Mouse (Mus musculus) megakaryocyte, adult 5-6 weeks (primary cell): ENCODE data around the gene Olfr56. TPM values are rescaled to one million over a fixed set of nuclear protein-coding genes. Genes with fewer than 3 reads are reported as not detected.
"Not testable (repeated sequence)": the region's sequence is repeated elsewhere in the genome, so short reads cannot be mapped to it uniquely, and the experiment has no call there.

Experiments used
- ATAC-seq: 2 replicates; pipeline ENCODE4 v1.8.0; 2016; ENCODE audit warnings: mild to moderate bottlenecking, inconsistent platforms; ENCODE audit not compliant: poor library complexity, severe bottlenecking
- total RNA-seq, 2 experiments: library from RNA; stranded (forward) in 1 of 2; stranded (reverse) in 1 of 2; fragments of 153-499, 151-499 nt in 1 of 2; fragments of 221-1000, 200-1000 nt in 1 of 2; gene quantifications; 2 replicates each; pipeline versions ENCODE4 v1.2.3 to v1.2.4; 2015 to 2017

Olfr56 gene
- 0.31 and 0.57 TPM in 2 replicates for total RNA-seq (2015)
- total RNA-seq (2017) = 0.55 and 0.61 TPM in 2 replicates

DNA sequence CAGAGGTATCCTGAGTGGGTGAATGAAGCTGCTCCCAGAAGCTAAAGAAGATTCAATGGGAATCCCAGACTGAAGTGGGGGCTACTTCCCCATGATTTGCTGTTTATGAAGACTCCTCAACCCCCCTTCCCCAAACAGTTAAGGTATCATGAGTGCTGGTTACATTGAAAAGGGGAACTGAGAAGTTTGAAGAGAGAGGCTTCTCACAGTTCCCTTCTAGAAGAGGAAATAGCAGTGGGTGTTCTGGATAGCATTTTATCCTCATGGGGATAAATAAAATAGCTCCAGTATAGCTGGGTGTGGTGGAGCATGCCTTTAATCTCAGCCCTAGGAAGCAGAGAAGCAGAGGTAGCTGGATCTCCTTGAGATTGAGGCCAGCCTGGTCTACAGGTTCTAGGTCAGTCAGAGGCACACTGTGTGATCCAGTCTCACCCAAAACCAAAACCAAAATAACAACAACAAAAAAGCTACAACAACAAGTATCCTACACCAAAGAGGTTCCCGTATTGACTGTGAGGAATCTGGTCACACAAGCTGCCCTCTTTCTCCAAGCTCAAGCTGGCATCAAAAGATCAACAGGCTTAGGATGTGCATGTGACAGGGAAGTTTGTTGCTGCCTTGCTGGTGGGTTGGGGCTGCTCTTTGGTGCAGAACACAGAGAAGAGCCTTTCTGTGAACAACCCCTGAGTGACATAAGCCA is at the start of gene Olfr56:
TSS of gene Olfr56 (plus strand) at position 650 of the 700 bp plus-strand sequence.
- peak; percentile 75 for ATAC-seq

DNA sequence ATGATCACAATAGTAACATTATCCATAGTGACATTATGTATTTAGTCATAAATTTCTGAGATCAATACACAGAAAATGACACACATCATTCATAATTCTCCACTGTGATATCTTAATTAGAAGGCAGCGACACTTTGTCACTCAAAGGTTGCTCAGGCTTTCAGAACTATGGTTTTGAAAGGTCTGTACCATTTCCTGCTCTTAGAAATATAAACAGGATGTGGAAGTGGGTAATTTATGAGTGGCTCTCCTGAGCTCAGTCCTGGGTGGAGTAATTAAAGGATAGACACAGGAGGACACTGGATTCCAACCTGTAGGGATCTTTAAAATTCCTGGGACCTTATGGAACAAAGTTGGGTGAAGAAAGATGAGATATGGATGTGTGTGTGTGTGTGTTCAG is 45.3 kb upstream of the Olfr56 start:
- ATAC-seq = peak; percentile 49; the same call in 1 of the 2 replicates

DNA sequence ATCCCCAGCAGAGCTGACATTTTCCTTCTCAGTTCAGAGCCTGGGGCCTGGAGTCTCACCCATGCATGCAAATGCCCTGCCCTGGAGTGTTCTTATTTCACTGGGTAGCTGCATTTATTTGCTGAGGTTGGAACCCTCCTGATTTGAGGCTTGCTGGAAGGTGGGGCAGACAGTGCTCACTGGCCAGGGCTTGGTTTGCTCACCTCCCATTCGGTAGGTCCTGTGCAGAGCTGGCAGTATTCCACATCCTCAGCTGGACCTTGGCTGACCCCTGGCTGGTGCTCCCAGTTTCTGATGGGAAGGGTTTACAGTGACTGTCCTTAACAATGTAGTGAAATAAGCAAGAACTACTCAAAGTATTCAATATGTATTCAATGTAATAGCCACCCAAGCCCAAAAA is 44.8 kb upstream of the Olfr56 start:
- ATAC-seq = not testable (repeated sequence)

DNA sequence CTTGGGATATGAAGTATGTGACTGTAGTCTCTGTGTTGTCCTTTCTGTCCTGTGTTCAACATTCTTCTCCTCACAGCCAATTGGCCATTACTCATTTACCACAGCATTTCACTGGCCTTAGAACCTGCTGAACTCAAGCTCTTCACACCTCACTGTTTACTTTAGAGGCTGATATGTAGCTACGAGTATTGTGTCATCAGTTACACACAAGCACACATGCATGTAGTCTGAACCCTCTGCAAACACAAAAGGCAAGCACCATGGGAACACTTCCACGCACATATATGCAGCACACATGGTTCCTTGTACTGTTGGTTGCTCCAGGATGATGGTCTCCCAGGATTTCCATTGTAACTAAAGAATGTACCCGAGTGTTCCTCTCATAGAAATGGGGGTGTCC is 43.4 kb upstream of the Olfr56 start:
- ATAC-seq = not testable (repeated sequence)

DNA sequence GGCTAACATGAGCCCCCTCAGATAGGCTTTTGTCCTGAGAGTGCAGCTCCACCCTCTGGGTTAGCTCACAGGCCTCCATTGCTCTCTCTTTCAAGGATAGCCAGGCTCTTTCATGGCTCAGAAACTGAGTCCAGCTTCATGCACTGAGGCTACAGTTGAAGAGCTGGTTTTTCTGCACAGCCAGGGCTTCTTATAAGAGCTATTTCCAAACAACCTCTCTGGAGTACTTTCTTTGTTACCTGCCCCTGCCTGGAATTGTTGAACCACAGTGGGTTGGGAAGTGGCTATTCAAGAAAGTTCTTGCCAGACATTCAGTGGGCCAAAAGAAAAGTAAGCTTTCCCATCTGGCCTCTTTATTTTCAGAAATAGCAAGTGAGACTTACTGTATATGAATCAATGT is 39.4 kb upstream of the Olfr56 start:
- ATAC-seq = not testable (repeated sequence)

DNA sequence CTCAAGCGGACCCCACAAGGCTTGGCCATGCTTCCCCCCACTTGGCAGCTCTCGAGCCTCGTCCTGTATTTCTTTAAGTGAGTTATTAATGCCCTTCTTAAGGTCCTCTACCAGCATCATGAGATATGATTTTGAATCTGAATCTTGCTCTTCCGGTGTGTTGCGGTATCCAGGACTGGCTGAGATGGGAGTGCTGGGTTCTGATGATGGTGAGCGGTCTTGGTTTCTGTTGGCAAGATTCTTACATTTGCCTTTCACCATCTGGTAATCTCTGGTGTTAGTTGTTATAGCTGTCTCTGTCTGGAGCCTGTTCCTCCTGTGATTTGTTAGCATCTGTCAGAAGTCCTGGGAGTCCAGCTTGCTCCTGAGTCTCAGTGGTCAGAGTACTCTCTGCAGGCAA is 32.6 kb upstream of the Olfr56 start, which contains the start of gene Psme2b:
TSS of gene Psme2b (minus strand) at position 101 of the 400 bp plus-strand sequence.
- ATAC-seq = not testable (repeated sequence)

DNA sequence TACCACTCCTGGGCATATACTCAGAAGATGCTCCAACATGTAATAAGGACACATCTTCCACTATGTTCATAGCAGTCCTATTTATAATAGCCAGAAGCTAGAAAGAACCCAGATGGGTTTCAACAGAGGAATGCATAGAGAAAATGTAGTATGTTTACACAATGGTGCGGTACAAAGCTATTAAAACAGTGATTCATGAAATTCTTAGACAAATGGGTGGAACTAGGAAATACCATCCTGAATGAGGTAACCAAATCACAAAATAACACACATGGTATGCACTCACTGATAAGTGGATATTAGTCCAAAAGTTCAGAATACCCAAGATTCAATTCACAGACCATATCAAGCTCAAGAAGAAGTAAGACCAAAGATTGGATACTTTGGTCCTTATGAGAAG is 4.0 kb upstream of the Olfr56 start:
- not testable (repeated sequence) for ATAC-seq

DNA sequence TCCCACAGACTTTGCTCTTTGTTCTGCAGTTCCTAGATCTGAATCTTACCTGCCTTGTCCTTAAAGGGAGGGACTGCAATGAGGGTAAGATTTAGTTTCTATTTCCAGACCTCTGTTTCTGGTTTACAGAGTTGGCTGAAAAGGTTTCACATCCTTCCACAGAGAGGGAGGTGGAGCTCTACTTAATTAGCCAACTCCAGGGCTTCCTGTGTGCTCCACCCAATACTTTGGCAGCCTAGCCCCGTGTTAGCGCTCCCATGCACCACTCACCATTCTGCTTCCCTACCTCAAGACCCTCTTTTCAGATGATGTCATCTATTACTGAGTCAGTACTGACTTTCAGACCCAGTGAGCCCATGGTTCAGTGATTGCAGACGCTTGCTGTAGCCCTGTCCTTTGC is 562 bp downstream of the Olfr56 start, which contains the start of gene 9930111J21Rik1:
TSS of gene 9930111J21Rik1 (minus strand) at position 148 of the 400 bp plus-strand sequence.
- ATAC-seq = peak; percentile 74

DNA sequence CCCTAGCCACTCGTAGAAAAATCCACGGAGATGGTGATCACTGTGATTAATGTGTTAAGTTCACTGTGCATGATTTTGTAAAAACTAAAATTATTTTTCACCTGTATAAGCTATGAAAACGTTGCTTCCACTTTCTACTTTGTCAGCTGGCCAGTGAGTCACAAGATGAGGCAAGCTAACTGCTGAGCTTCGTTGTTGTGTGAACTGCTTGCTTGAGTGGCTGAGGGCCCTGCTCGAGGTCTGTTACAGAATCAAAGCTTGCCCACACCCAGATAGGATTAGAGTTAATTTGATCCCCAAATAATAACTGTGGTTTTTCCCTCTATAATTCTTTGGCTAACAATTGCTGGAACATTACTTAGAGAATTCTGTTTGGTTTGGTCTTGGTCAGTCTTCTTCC is 1.4 kb downstream of the Olfr56 start:
- ATAC-seq = peak; percentile 48

DNA sequence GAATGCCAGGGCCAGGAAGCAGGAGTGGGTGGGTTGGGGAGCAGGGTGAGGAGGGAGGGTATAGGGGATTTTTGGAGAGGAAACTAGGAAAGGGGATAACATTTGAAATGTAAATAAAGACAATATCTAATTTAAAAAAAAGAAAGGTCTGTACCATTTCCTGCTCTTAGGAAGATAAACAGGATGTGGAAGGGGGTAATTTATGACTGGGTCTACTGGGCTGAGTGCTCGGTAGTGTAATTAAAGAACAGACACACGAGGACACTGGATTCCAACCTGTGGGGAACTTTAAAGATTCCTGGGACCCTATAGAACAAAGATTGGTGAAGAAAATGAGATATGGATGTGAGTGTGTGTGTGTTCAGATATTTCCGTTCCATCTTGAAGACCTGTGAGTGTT is 4.2 kb downstream of the Olfr56 start:
- ATAC-seq = not testable (repeated sequence)

DNA sequence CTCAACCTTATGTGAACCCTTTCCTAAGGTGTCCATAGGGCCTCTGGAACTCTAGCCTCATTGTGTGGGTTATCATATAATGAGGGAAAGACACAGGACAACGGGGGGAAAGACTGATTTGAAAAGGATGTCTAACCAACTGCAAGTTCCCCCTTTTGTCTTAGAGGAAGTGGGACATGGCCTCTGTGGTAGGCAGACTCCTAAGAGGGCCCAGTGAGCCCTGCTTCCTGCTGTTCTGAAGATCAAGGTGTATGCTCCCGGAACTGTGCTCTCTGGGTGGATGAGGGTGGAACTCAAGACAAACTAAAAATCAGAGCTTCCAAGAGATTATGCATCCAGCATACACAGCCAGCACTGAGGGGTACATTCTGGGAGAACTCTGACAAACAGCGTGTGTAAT is 9.5 kb downstream of the Olfr56 start:
- peak; percentile 89 for ATAC-seq

DNA sequence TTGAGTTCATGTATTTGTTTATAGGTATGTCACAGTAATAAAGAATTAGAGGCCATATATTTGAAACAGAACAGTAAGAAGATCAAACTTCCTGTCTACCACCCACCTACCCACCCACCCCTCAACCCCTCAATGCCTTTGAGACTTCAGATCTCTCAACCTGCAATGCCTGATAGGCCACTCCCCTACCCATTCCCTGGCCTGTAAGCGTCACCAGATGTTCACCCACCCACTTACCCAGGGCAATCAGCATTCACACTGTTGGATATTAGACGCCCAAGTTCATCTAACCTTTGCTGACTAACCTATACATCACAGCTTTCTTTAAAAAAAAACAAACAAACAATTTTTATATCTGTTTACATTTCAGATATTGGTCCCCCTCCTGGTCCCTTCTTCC is 11.3 kb downstream of the Olfr56 start:
- not testable (repeated sequence) for ATAC-seq

DNA sequence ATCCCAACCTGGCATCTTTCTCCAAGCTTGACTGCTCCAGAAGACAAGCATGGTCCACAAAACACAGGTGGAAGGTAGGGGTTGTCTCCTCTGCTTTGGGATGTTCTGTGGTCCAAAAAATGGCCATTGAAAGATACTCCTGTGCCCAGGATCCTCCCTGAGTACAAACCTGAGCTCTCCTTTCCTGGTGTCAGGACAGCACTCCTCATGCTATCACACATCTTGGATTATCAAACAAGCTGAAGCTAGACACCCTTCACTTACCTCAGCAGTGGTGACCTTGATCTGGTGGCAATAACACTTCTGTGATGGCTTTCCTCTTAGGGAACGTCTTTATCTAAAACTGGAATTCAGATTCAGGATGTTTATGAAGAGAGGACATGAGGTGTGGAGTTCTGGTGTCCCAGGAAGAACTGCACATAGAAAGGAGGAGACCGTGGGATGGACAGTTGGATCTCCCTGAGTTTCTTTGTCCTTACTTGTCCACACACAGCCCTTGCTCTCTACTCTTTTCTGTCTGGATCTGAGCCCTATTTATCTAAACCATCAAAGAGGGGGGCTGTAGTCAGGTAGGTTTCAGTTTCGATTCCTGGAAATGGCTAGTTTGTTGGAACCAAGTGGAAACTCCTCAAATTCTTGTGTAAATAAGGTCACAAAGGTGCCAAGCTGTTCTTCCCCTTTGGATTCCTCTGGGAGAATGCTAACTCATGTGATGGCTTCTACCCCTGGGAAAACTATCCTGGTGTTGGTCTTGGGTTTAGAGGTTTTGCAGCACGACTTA is 13.2 kb downstream of the Olfr56 start, which contains the start of gene Gm12185:
TSS of gene Gm12185 (minus strand) at position 487 of the 781 bp plus-strand sequence.
- not testable (repeated sequence) for ATAC-seq

DNA sequence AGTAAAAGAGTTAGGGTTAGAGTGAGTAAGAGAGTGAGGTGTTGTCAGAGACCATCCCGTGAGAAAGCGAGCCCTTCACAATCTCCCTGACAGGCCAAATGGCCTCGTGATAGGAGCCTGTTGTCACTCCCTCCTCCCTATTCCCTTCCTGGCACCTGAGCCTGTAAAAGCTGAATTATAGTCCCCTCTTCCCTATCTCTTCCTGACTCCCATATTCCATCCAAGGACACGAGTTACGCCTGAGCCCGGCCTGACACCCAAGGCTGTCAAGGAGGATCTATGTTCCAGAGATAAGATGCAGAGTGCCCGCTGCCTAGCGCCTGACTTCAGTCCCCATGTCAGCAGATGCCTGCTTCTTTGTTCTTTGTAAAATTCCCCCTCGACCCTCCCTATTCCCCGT is 14.6 kb downstream of the Olfr56 start:
- not testable (repeated sequence) for ATAC-seq

DNA sequence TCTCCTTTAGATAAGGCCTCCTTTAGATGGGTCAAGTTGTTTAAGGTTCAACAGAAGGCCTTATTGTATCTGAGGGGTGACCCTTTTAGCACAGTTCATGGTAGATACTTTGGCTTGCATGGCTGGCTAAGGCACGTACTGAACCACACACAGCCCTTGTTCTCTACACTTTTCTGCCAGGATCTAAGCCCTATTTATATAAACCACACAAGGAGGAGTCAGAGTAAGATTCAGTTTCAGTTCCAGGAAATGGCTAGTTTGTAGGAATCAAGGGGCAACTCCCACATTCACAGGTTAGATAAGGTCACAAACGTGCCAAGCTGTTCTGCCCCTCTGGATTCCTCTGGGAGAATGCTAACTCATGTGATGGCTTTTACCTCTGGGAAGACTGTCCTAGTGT is 15.3 kb downstream of the Olfr56 start, which contains the start of gene Tgtp1:
TSS of gene Tgtp1 (minus strand) at position 155 of the 400 bp plus-strand sequence.
- peak; percentile 73 for ATAC-seq

DNA sequence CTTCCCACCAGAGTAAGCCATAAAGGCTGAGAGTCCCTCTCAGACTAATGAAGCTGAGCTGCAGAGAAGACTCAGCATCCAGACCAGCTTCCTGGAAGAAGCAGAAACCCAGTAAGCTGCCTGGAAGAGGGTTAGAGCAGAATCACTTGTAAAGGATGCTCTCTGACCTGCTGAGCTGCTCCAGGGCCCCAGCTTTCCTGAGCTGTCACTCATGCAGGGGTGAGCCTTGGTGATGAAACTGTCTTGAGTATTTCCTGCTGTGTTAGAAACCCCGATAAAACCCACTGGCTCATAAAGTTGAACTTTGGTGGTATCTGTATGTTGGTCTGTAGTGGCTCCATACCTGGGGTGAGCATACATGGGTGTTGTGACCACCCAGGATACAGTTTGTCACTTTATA is 21.7 kb downstream of the Olfr56 start:
- not testable (repeated sequence) for ATAC-seq

DNA sequence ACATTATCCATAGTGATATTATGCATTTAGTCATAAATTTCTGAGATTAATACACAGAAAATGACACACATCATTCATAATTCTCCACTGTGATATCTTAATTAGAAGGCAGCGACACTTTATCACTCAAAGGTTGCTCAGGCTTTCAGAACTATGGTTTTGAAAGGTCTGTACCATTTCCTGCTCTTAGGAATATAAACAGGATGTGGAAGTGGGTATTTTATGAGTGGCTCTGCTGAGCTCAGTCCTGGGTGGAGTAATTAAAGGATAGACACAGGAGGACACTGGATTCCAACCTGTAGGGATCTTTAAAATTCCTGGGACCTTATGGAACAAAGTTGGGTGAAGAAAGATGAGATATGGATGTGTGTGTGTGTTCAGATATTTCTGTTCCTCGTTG is 27.6 kb downstream of the Olfr56 start:
- ATAC-seq = not testable (repeated sequence)

DNA sequence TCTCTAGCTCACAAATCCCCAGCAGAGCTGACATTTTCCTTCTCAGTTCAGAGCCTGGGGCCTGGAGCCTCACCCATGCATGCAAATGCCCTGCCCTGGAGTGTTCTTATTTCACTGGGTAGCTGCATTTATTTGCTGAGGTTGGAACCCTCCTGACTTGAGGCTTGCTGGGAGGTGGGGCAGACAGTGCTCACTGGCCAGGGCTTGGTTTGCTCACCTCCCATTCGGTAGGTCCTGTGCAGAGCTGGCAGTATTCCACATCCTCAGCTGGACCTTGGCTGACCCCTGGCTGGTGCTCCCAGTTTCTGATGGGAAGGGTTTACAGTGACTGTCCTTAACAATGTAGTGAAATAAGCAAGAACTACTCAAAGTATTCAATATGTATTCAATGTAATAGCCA is 28.1 kb downstream of the Olfr56 start:
- not testable (repeated sequence) for ATAC-seq

DNA sequence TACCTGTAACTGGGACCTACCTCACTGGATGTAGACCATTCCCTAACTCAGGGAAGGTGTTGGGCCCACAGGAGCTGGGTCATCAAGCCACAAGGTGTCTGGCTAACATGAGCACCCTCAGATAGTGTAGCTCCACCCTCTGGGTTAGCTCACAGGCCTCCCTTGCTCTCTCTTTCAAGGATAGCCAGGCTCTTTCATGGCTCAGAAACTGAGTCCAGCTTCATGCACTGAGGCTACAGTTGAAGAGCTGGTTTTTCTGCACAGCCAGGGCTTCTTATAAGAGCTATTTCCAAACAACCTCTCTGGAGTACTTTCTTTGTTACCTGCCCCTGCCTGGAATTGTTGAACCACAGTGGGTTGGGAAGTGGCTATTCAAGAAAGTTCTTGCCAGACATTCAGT is 33.4 kb downstream of the Olfr56 start:
- not testable (repeated sequence) for ATAC-seq

DNA sequence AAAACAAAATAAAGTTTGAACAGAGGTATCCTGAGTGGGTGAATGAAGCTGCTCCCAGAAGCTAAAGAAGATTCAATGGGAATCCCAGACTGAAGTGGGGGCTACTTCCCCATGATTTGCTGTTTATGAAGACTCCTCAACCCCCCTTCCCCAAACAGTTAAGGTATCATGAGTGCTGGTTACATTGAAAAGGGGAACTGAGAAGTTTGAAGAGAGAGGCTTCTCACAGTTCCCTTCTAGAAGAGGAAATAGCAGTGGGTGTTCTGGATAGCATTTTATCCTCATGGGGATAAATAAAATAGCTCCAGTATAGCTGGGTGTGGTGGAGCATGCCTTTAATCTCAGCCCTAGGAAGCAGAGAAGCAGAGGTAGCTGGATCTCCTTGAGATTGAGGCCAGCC is 71.4 kb downstream of the Olfr56 start:
- peak; percentile 73 for ATAC-seq

DNA sequence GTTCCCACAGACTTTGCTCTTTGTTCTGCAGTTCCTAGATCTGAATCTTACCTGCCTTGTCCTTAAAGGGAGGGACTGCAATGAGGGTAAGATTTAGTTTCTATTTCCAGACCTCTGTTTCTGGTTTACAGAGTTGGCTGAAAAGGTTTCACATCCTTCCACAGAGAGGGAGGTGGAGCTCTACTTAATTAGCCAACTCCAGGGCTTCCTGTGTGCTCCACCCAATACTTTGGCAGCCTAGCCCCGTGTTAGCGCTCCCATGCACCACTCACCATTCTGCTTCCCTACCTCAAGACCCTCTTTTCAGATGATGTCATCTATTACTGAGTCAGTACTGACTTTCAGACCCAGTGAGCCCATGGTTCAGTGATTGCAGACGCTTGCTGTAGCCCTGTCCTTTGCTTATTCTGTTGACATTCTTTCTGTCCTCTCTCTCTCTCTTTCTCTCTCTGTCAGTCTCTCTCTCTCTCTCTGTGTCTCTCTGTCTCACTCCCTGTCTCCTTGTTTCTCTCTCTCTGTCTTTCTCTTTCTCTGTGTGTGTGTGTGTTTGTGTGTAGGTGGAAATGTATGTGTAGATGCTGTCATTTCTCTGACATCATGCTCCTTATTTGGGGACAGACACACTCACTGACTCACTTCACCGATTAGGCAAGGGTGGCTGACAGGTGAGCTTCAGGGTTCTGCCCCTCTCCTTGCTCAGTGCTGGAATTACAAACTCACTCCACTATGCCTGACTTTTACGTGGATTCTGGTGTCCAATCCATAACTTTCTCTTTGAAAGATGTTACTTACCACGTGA is 72.6 kb downstream of the Olfr56 start, which contains the start of gene 9930111J21Rik2:
TSS of gene 9930111J21Rik2 (minus strand) at position 150 of the 799 bp plus-strand sequence.
- ATAC-seq = peak; percentile 77
